Mouse (Mus musculus) large intestine, adult 2 months (tissue): ENCODE results near the gene Tmem150b. TPM values are rescaled to one million over a fixed set of nuclear protein-coding genes. Genes with fewer than 3 reads are reported as not detected.

ENCODE experiments used
- DNase-seq: peaks from one replicate; pipeline ENCODE4 v3.0.0-alpha.2; 2012; ENCODE audit warnings: low read depth, low spot score
- WGBS: fragments of 180-500 bp; shearing (Covaris S2); methylation state at CpG from one replicate; pipeline ENCODE4 v1.1.7; 2018; 5-methylcytosine and 5-hydroxymethylcytosine counted together
- polyA plus RNA-seq: library from polyadenylated mRNA; depleted of rRNA; stranded (reverse); fragments of >200 nt; gene quantifications from 2 replicates; pipeline ENCODE4 v1.2.3, GENCODE M21; 2012; rRNA removed

Tmem150b gene
- polyA plus RNA-seq, 1 experiment, result 84.0 TPM

DNA sequence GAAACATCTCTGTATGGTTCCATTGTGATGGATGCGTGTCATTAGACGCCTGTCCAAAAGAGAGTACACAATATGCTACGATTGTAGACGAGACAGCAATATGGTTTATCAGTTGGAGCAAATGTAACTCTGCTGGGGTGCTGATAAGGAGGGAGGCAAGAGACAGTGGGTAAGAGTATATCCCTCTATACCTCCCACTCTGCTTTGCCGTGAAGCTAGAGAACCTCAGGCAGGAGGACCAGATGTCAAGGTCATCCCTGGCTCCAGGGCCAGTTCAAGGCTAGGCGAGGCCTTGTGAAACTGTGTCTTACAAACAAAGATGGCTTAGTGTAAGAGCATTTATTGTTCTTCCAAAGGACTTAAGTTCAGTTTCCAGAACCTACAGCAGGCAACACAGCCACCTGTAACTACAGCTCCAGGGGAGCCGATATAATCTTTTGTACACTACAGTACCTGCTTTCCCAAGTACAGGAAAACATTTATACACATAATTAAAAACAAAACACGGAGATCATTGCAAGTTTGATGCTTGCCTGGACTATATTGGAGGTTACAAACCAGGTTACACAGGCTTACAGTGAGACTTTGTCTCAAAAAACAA is 54.3 kb downstream of the Tmem150b start:
- 88% methylated on average over 8 of the region's 8 CpGs for WGBS

DNA sequence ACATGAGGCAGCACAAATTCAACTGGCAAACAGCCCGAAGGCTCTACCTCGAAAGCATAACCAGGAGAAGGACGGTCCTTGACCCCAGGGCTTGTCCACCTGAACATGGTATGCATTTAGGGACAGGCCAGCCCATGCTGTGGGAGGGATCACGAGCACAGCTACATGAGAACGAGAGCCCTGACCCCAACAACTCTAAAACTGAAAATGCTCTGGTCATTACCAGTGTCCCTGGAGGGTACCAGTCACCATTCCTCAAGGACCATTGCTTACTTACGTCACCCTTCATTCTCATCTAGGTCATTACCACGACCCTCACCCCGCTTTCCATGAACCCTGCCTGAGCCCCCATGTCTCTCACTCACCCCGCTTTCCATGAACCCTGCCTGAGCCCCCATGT is 55.9 kb downstream of the Tmem150b start:
- no peak for DNase-seq
- 92% methylated on average over 9 of the region's 9 CpGs for WGBS

More for the DNA sequence above, 54.3 kb downstream of the Tmem150b start:
- DNase-seq, result no peak

DNA sequence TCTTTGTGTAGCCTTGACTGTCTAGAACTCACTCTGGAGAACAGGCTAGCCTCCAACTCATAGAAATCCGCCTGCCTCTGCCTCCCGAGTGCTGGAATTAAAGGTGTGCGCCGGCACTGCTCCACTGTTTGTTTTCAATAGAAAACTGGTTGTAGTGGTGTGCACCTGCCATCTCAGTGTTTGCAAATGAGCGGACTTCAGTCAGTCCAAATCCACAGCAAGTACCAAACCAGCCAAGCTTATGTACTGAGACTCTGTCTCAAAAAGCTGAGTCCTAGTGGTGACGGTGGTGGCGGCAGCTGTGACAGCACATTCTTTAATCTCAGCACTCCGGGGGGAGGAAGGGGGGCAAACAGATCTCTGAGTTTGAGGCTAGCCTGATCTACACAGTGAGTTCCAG is 56.5 kb downstream of the Tmem150b start:
- 94% methylated on average over 8 of the region's 8 CpGs for WGBS
- no peak for DNase-seq

DNA sequence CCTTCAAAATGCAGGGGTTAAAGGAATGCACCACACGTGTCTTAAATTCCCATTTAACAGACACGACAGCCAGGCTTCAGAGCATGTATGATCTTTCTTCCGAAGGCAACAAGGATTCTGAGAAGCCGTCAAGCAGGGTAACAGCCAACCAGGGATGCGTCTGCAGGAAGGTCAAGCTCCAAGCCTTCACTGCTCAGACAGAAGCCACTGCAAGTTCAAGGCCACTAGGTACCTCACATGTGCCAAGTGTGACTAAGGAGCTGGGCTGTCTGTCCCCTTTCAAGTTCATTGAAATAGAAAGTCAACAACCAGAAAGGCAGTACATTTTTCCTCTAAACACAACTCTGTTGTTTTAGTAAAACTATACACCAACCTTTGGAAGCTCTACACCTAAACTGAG is 58.2 kb downstream of the Tmem150b start:
- WGBS, result 96% methylated on average over 5 of the region's 5 CpGs
- DNase-seq, result no peak

DNA sequence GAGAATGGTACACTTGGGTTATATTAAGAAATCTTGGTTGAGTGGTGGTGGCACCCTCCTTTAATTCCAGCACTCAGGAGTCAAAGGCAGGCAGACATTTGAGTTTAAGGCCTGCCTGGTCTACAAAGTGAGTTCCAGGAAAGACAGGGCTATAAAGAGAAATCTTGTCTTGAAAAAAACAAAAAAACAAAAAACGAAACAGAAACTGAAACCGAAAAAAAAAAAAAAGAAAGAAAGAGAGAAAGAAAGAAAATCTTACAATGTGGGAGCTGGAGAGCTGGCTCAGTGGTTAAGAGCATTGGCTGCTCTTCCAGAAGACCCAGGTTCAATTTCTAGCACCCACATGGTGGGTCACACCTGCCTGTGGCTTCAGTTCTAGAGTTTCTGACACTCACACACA is 61.3 kb downstream of the Tmem150b start:
- no peak for DNase-seq
- 71% methylated on average over 2 of the region's 2 CpGs for whole genome bisulfite sequencing

DNA sequence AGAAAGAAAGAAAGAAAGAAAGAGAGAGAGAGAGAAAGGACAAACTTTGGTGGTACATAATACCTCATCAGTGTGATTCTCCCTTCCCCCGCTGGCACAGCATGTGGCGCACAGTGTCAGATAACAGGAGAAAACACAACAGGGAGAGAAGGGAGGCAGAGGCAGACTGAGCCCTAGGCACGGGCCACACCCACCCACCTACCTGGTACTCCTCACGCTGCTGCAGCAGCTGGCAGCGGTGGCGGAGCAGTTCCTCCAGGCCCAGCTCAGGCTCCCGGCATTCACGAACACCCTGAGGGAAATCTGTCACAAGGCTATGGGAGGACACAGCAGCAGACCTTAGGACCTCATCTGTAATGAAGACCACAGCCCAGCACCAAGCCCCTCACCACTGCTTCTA is 61.9 kb downstream of the Tmem150b start:
- DNase-seq, result no peak
- 78% methylated on average over 8 of the region's 8 CpGs for WGBS

DNA sequence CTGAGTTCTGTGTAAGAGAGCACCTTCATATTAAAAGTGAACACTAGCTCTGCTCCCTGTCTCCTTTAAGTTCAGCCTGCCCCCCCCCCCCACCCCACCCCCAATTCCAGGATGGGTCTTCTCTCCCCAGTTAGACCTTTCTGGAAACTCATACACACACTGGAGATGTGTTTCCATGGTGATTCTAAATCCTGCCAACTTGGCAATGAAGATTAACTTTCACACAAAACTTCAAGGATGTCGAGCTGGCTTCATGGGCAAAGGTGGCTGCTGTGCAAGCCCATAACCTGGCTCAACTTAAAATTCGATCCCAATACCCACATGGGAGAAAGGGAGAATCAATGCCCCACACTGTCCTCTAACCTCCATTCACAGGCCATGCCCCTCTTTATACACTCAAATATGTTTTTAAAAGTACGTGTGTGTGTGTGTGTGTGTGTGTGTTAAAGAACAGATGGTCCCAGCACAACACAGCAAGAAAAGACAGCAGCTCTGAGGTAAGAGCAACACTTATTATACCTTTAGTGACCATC is 65.1 kb downstream of the Tmem150b start:
- no peak for DNase-seq
- WGBS, result 47% methylated on average over 3 of the region's 3 CpGs

DNA sequence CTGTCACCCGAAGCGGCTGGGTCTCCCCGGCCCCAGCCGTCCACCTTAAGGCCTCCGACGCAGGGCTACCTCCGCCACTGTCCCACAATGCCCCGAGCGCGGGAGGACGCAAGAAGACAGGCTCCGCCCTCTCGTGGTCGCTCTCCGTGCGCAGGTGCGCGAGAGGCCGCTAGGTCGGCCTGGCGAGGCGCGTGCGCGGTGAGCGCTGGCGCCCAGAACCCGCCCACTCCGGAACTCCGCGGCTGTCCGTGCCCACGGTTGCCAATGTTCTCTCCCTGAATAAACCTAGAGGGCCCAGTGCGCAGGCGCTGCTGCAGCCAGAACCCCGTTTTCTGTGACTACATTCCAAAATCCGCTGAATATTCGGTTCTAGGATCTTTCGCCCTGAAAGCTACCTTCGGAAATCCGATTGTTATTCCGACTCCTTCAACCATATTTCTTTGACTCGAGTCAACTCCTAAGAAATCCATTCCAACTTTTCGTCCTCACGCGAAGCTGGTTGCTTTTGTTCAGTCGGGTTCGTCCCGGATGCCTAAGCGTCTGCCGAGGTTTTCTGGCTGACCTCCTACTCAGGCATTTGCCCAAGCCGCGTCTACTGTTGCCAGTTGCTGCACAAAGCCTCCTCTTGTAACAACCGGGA is 66.0 kb downstream of the Tmem150b start, which contains the start of gene Ppp6r1:
Ppp6r1 (minus strand) TSS at position 108 of the 640 bp plus-strand sequence.
- under 1% methylated on average over 54 of the region's 54 CpGs for WGBS
- peak; percentile 94 for DNase-seq

DNA sequence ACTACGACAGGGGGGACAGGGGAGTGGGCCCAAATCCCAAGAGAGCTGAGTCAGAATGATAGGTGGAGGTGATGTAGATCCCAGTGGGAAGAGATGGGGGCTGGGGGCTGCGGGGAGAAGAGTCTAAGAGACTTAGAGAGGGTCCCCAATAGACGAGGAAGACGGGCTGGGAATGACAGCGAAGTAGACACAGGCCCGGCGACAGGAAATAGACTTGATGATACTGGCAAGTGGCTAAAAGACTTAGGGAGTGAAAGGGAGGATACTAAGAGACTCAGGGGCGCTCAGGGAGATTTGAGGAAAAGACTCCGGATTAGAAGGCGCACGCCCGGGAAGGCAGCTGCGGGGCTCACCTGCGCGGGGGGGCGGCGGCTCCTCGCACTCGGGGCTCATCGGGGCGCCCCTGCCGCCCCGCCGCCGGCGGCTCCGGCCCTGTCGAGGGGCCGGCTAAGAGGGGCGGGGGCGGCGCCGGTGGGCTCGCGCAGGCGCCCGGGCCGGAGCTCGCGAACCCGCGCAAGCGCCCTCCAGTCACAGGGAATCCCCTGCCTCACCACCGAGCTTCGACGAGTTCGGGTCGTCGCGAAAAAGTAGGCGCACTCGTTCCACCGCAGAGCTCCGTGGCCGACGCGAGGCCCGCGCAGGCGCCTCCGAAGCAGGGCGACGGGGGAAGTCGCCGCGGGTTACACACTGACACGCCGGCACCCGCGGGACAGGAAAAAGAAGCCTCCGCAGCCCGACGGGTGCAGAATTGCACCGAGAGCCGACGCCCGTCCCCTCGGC is 66.7 kb downstream of the Tmem150b start:
- DNase-seq, result no peak
- WGBS, result under 1% methylated on average over 78 of the region's 78 CpGs

DNA sequence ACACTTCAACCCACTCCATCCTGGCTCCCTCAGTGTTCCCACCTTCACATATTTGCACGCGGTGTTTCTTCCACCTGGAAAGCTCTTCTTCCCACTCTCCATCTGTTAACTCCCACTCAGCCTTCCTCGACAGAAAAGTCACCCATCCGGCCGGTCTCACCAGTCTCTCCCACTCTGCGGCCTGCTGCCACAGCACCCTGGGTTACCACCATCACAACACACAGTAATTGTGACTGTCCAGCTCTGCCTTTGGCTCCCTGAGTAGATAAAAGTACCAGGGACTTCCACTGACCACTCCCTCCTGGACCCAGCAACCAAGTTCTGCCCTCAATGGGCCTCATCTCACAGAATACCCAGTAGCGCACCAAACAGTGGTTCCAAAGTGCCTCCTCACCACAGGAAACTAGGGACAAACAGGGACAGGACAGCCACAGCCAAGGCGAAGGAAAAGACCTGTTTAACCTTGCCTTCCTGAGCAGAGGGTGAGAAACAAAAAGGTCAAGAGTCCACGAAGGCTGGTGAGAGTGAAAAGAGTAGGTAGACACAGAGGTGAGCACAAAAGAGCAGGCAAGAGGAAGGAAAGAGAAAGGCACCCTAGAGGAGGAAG is 67.4 kb downstream of the Tmem150b start:
- WGBS, result 10% methylated on average over 9 of the region's 9 CpGs
- no peak for DNase-seq

Other genes with a start within 250 kb of the Tmem150b start
- 42.8 and 51.7 TPM in 2 replicates for gene Ppp1r12c, start 223.6 kb downstream of the Tmem150b start, polyA plus RNA-seq
- 0.74 and 1.7 TPM in 2 replicates for gene Tnnt1, start 208.9 kb downstream of the Tmem150b start, polyA plus RNA-seq
- gene Tnni3, start 201.0 kb downstream of the Tmem150b start, polyA plus RNA-seq, result 1.5 and 1.9 TPM in 2 replicates
- 2.4 and 3.5 TPM in 2 replicates for gene Dnaaf3, start 192.8 kb downstream of the Tmem150b start, polyA plus RNA-seq
- 4.5 and 5.3 TPM in 2 replicates for gene Syt5, start 177.7 kb downstream of the Tmem150b start, polyA plus RNA-seq
- 85.7 and 191 TPM in 2 replicates for gene Ptprh, start 121.2 kb downstream of the Tmem150b start, polyA plus RNA-seq
- 72.9 and 162 TPM in 2 replicates for gene Tmem86b, start 93.8 kb downstream of the Tmem150b start, polyA plus RNA-seq
- gene Ppp6r1, start 66.2 kb downstream of the Tmem150b start, polyA plus RNA-seq, result 104 and 150 TPM in 2 replicates
- 32.7 and 34.4 TPM in 2 replicates for gene Hspbp1, start 40.2 kb downstream of the Tmem150b start, polyA plus RNA-seq
- gene Brsk1, start 34.6 kb downstream of the Tmem150b start, polyA plus RNA-seq, result 1.7 and 2.3 TPM in 2 replicates
- 95.6 and 126 TPM in 2 replicates for gene Kmt5c, start 14.9 kb upstream of the Tmem150b start, polyA plus RNA-seq
- 45.0 and 50.2 TPM in 2 replicates for gene Cox6b2, start 27.8 kb upstream of the Tmem150b start, polyA plus RNA-seq
- gene Fam71e2, start 46.1 kb upstream of the Tmem150b start, polyA plus RNA-seq, result not detected in 2 replicates
- 0.11 and 0.81 TPM in 2 replicates for gene Il11, start 57.6 kb upstream of the Tmem150b start, polyA plus RNA-seq
- not detected in 2 replicates for gene Tmem190, start 57.7 kb upstream of the Tmem150b start, polyA plus RNA-seq
- gene Tmem238, start 64.4 kb upstream of the Tmem150b start, polyA plus RNA-seq, result 81.4 and 90.8 TPM in 2 replicates
- 510 and 604 TPM in 2 replicates for gene Rpl28, start 67.6 kb upstream of the Tmem150b start, polyA plus RNA-seq
- 348 and 501 TPM in 2 replicates for gene Ube2s, start 87.3 kb upstream of the Tmem150b start, polyA plus RNA-seq
- 0.78 and 0.86 TPM in 2 replicates for gene Shisa7, start 119.4 kb upstream of the Tmem150b start, polyA plus RNA-seq
- gene Isoc2b, start 145.0 kb upstream of the Tmem150b start, polyA plus RNA-seq, result 20.4 and 27.2 TPM in 2 replicates
- gene Isoc2a, start 151.9 kb upstream of the Tmem150b start, polyA plus RNA-seq, result 14.7 and 16.2 TPM in 2 replicates
- gene Gm36210, start 181.3 kb upstream of the Tmem150b start, polyA plus RNA-seq, result not detected in 2 replicates
- 12.7 and 14.6 TPM in 2 replicates for gene Zfp628, start 190.0 kb upstream of the Tmem150b start, polyA plus RNA-seq
- 4.3 and 7.1 TPM in 2 replicates for gene Nat14, start 196.8 kb upstream of the Tmem150b start, polyA plus RNA-seq
- gene Ssc5d, start 200.5 kb upstream of the Tmem150b start, polyA plus RNA-seq, result 2.9 and 3.6 TPM in 2 replicates
- gene Sbk2, start 239.2 kb upstream of the Tmem150b start, polyA plus RNA-seq, result 0.06 and 0.18 TPM in 2 replicates
- gene Sbk3, start 245.9 kb upstream of the Tmem150b start, polyA plus RNA-seq, result not detected in 2 replicates